Mouse (Mus musculus) kidney, adult 8-10 months (tissue): Measurements from ENCODE around the gene H2-Ob.

Experiments used
- DNase-seq, 2 experiments: peaks; one replicate each; pipeline ENCODE4 v3.0.0; 2022

H2-Ob gene

DNA sequence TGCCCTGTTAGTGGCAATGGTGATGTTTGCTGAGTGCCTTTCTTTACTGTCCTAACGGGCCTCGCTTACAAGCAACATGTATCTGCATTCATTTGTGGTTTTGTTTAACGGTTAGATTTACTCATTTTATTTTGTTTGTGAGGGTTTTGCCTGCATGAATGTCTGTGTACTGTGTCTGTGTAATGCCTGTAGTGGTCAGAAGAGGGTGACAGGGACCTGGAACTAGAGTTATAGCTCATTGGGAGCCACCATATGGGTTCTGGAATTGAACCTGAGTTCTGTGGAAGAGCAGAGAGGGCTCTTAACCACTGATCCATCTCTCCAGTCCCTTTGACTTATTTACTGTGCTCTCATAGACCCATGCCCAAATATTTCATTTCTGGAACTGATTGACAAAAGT lies 8.3 kb downstream of the H2-Ob start:
- DNase-seq, result no peak

- DNase-seq, result no peak
These were observed 10.1 kb downstream of the H2-Ob start for GRCm38 (mm10) chr17:34248764-34249163.

- no peak for DNase-seq
These were observed 10.7 kb downstream of the H2-Ob start for GRCm38 (mm10) chr17:34249361-34249760.

DNA sequence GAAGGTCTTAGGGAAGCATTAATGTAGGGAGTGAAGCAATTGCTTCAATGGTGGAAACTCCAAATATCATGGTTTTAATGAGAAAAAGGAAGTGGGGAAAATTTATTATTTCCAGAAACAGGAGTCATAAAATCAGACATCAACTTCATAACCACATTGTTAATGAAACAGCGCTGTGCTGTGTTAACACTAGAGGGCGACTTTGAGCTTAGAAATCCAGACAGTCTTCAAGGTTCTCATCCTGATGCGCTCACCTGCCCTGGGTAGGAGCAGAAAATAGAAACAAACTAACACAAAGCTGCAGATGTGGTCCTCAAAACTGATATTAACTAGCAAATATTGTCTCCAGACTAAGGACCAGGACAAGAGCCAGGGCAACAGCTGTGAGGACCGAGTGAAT lies 11.2 kb downstream of the H2-Ob start:
- peak in 1 of 2 experiments; percentile 60 for DNase-seq

DNA sequence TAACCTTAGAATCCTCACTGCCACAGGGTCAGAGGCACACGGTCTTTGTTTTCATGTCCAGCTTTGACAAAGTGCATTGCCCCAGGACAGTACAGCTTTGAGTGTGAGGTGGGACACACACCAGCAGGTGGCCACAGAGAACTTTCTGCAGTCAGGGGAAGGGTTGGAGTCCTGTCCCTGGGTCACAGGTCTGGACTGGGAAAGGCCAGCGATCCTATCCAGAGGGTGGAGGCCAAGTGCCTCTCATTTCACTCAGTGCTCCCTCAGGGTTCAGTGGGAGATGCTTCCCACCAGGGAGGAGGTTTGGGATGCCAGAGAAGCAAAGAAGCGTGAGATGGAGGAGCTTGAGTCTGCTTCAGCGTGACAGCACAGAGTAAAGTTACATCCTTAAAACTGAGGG lies 13.0 kb downstream of the H2-Ob start:
- DNase-seq, result no peak

DNA sequence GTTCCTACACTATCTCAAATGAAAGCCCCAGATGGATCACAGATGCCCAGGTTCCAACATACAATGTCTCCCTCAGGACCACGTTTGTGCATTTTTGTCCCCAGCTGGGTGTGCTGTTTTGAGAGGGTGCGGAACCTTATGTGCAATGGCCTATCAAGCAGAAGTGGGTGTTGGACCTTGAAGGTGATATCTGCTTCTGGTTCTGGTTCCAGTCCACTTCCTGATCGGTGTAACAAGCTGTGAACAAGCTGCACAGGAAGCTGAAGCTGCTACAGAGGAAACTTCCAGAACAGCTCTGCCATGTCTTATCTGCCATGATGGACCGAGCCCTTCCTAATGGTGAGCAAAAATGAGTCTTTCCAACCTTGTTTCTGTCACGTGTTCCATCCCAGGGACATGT lies 17.8 kb downstream of the H2-Ob start:
- DNase-seq, result no peak

DNA sequence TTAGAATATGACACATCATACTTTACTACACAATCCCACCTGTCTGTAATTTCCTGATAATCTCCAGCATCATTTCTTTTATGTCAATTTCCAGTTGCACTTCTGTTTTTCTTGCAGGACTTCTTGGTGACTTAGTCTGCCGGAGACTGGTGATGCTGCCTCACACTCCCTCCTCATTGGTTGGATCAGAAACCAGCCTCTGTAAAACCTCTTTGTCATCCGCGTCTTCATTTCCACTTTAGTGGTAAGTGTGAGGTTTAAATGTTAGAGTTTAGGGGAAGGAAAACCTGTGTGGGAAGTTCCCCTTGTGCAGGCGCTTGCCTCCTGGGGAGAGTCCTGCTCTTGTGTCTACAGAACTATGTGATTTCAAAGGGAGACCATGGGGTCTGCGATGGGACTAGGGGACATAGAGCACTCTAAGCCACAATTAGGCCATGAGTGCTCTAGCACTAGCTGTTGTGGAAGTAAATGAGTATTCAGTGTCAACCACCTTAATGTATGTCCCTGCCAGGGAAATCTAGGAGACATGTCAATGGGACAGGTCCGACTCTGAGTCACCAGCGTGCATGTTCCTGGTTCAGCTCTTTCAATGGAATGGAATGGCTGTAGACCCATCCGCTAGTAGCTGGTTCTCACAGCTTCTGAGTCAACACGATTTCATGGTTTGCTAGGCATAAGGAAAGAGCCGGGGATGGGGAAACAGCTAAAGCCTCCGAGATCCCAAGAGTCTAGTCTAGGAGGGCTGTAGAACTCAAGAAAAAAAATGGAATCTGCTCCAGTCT lies 19.1 kb downstream of the H2-Ob start, which contains the start of gene H2-Ab1:
H2-Ab1 (plus strand) TSS at position 96 of the 782 bp plus-strand sequence.
- DNase-seq, result peak; percentile 69 to 88

- DNase-seq, result no peak
These were observed 21.8 kb downstream of the H2-Ob start for GRCm38 (mm10) chr17:34260551-34260950.

DNA sequence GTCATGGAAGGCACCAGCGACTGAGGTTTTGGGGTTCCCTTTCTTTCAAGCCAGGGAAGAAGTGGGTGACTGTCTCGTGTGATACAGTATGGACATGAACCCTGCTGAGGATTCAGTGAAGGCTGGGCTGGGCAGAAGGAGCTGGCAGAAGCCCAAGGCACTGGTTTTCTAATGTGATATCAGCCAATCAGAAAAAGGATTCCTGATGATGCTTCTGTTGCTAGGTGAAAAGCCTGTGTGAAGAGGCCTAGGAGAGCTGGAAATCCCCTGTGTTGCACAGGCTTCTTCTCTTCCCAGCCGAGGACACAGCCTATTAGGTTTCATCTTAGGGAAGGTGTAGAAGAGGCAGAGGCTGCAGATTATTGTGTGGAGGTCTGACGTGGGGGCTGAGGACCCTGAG lies 22.8 kb downstream of the H2-Ob start:
- DNase-seq, result peak; percentile 81 to 83

DNA sequence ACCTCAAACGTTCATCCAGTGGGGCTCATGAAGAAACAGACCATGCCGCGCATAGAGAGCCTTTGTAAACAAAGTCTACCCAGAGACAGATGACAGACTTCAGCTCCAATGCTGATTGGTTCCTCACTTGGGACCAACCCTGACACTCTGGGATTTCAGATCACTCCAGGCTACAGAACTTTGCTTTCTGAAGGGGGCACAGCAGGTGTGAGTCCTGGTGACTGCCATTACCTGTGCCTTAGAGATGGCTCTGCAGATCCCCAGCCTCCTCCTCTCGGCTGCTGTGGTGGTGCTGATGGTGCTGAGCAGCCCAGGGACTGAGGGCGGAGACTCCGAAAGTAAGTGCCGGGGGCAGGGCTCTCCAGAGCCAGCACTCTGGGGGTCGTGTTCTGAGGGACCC lies 24.4 kb downstream of the H2-Ob start:
- peak; percentile 68 to 84 for DNase-seq

DNA sequence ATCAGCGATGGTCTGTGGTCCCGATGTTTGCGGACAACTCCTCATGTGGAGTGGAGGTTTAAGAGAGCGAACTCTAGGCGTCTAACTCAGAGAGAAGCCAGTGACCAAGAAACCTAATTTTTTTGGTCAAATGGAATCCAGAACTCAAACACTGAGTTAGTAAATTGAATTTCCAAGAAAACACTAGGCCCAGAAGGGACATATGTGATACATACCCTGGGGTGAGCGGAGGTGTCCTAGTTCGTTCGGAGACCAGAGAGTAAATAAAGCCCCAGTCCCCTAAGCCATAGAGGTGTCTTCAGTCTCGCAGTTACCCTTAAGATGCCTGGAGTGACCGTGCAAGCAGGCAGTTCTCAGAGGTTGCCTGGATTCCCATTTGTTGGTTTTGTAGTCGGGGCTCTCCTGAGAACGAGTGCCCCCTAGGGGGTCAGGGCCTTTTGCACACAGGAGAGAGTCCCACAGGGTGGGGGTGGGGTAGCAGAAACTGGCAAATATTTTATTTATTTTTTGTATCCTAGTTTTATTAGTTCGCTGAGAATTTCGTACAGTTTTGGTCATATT lies 25.2 kb downstream of the H2-Ob start:
- no peak for DNase-seq

DNA sequence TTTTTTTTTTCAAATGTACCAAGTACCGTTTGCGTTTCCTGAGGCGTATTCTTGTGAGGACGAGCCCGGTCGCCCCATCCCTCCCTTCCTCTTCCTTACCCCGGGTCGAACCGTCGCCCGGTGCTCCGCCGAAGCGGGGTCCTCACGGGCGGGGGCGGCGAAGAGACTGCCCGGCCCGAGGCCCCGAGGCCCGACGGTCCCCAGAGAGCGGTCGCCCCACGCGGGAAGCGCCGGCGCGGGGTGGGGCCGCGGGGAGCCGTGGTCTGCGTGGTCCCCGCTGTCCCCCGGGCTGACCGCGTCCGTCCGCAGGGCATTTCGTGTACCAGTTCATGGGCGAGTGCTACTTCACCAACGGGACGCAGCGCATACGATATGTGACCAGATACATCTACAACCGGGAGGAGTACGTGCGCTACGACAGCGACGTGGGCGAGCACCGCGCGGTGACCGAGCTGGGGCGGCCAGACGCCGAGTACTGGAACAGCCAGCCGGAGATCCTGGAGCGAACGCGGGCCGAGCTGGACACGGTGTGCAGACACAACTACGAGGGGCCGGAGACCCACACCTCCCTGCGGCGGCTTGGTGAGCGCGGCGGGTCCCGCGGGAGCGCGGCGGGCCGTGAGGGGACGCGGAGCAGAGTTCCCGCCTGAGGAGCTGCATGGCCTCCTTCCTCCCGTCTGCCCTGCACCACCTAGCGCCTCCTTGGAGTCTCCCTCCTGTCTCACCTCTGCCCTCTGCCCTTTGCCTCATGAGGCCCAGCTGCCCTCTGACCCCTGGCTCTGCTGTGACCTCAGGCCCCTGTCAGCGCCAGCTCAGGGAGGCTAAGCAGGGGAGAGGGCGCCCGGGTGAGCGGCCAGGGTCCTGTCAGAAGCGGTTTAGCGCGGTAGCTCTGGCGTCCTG lies 26.0 kb downstream of the H2-Ob start:
- no peak for DNase-seq

GRCm38 (mm10) chr17:34268262-34268661 lies 29.6 kb downstream of the H2-Ob start:
- no peak for DNase-seq

DNA sequence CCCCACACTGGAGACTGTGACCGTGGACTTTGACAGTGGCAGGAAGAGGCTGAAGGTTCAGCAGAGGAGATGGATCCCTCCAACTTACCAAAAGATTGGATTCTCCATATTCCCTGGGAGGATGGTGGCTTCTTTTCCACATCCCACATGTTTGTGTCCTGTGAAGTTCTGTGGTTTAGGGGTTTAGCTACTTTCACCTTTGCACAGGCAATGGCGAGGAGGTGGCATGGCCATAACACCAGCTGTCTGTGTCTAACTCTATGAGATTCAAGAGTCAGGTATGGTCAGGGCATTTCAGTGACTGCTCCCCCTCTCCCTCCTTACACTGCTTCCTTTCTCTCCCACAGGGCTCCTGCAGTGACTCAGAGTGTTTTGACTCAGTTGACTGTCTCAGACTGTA lies 30.0 kb downstream of the H2-Ob start:
- no peak for DNase-seq

- no peak for DNase-seq
These were observed 31.1 kb downstream of the H2-Ob start for GRCm38 (mm10) chr17:34269817-34270216.

- no peak for DNase-seq
These were observed 31.5 kb downstream of the H2-Ob start for GRCm38 (mm10) chr17:34270230-34270629.

GRCm38 (mm10) chr17:34270940-34271339 lies 32.2 kb downstream of the H2-Ob start:
- no peak for DNase-seq

DNA sequence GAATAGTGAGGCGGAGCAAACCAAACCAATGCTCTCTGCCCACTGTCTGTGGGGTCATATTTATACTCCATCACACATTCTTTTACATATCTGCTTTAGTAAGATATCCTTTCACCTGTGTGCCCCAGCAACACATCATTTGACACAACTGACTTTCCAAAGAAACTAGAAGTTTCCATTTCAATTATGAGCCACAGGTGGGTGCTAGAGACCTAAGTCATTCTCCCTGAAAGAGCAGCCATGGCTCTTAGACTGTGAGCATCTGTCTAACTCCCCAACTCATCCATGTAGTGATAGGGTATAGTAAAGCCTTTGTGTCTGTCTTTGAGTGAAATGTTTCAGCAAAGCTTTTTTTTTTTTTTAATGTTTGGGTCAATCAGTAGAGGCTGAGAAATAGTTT lies 33.4 kb downstream of the H2-Ob start:
- DNase-seq, result no peak

GRCm38 (mm10) chr17:34280499-34281038 lies 41.9 kb downstream of the H2-Ob start:
- no peak for DNase-seq

- DNase-seq, result no peak
These were observed 43.1 kb downstream of the H2-Ob start for GRCm38 (mm10) chr17:34281836-34282235.

- no peak for DNase-seq
These were observed 46.7 kb downstream of the H2-Ob start for GRCm38 (mm10) chr17:34285371-34285770.

DNA sequence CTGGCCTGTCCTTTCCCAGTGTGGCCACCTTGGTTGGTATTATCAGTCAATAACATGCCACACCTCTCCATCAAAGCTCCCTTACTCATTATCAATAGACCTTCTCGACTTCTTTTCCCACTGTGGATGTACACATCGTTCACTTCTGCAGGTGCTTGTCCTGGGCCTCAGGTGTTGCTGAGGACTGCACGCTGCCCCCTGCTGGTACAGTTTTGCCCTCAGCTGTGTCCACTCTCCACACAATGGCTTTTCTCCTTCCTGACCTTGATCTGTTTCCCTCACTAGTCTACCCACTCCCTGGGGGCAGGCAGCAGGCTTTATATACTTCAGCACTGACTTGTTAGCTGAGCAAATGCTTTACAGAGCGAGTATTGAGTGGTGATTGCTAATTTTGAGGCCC lies 47.1 kb downstream of the H2-Ob start:
- DNase-seq, result peak in 1 of 2 experiments; percentile 49

GRCm38 (mm10) chr17:34286501-34286900 lies 47.8 kb downstream of the H2-Ob start:
- DNase-seq, result no peak
